Mouse (Mus musculus) olfactory bulb, adult 2 months (tissue): ENCODE results near the gene BC005561.
"Not testable (repeated sequence)": the region's sequence is repeated elsewhere in the genome, so short reads cannot be mapped to it uniquely, and the experiment has no call there.

Experiments used
- CTCF ChIP-seq: fragments of 200-500 bp; IDR thresholded peaks from 2 replicates; pipeline ENCODE4 v1.5.1; 2012; ENCODE audit warnings: low read depth, mild to moderate bottlenecking, low read length, moderate library complexity; ENCODE audit not compliant: insufficient read depth
- POLR2A ChIP-seq: fragments of 200-500 bp; IDR thresholded peaks from 2 replicates; pipeline ENCODE4 v1.6.1; 2012; ENCODE audit warnings: mild to moderate bottlenecking, low read depth, low read length, moderate library complexity; ENCODE audit not compliant: insufficient read depth

- not testable (repeated sequence) for TF ChIP-seq CTCF, POLR2A
Observed at GRCm38 (mm10) chr5:104571282-104571921, 63.2 kb downstream of the BC005561 start.
